Mouse (Mus musculus) limb, embryonic 15.5 days (tissue): ENCODE measurements around the gene Ndst4. TPM values are rescaled to one million over a fixed set of nuclear protein-coding genes. Genes with fewer than 3 reads are reported as not detected.

ENCODE experiments used
- ATAC-seq: fragments of 200-750 bp; cut with Nextera tagmentation; 2 replicates; pipeline ENCODE4 v1.8.0; 2017; ENCODE audit warnings: low read depth, moderate TSS enrichment; ENCODE audit not compliant: insufficient number of reproducible peaks, low FRiP score, low TSS enrichment
- H3K27ac ChIP-seq: fragments of 300-500 bp; sonication (generic); 2 replicates; pipeline ENCODE4 v1.5.1; 2015; ENCODE audit warnings: moderate library complexity, mild to moderate bottlenecking, inconsistent platforms
- H3K27me3 ChIP-seq: fragments of 300-500 bp; sonication (generic); 2 replicates; pipeline ENCODE4 v1.6.1; 2015; ENCODE audit warnings: inconsistent platforms
- H3K36me3 ChIP-seq: fragments of 300-500 bp; sonication (generic); 2 replicates; pipeline ENCODE4 v1.6.1; 2015; ENCODE audit warnings: inconsistent platforms
- H3K4me1 ChIP-seq: fragments of 300-500 bp; sonication (generic); 2 replicates; pipeline ENCODE4 v1.6.1; 2015; ENCODE audit warnings: inconsistent platforms
- H3K4me2 ChIP-seq: fragments of 300-500 bp; sonication (generic); 2 replicates; pipeline ENCODE4 v1.6.1; 2015; ENCODE audit warnings: mild to moderate bottlenecking, inconsistent platforms
- H3K4me3 ChIP-seq: fragments of 300-500 bp; sonication (generic); 2 replicates; pipeline ENCODE4 v1.5.1; 2015; ENCODE audit warnings: mild to moderate bottlenecking, inconsistent platforms
- H3K9ac ChIP-seq: fragments of 300-500 bp; sonication (generic); 2 replicates; pipeline ENCODE4 v1.6.1; 2015; ENCODE audit warnings: inconsistent platforms
- H3K9me3 ChIP-seq: fragments of 300-500 bp; sonication (generic); 2 replicates; pipeline ENCODE4 v1.6.1; 2016; ENCODE audit warnings: inconsistent platforms
- WGBS: fragments of 180-500 bp; shearing (Covaris S2); methylation state at CpG from one replicate; pipeline ENCODE4 v1.1.7; 2015; 5-methylcytosine and 5-hydroxymethylcytosine counted together
- polyA plus RNA-seq: library from polyadenylated mRNA; unstranded; fragments of >200 nt; fragmentation: Nextera tagmentation; extraction: Ambion mirVana; gene quantifications from 2 replicates; pipeline ENCODE4 v1.2.1, GENCODE M21; 2015

Gene Ndst4
- polyA plus RNA-seq, 1 experiment from 2014 or later = 0.37 TPM

GRCm38 (mm10) chr3:125745142-125745496 lies 341.2 kb downstream of the Ndst4 start:
- ATAC-seq = no peak
- no peak overlapping the region for H3K4me2 ChIP-seq

GRCm38 (mm10) chr3:125746367-125746766 lies 342.5 kb downstream of the Ndst4 start:
- ATAC-seq = no peak
- H3K4me3 ChIP-seq = no peak overlapping the region
- H3K27ac ChIP-seq = no peak overlapping the region
- H3K4me2 ChIP-seq = no peak overlapping the region
- H3K4me1 ChIP-seq = no peaks in the 10 kb centered on the region
- no peaks in the 10 kb centered on the region for H3K9me3 ChIP-seq
- H3K27me3 ChIP-seq = no peaks in the 10 kb centered on the region
- H3K9ac ChIP-seq = no peak overlapping the region
- 63% methylated on average over 3 of the region's 3 CpGs for WGBS
- H3K36me3 ChIP-seq = no peaks in the 10 kb centered on the region

More at GRCm38 (mm10) chr3:125745142-125745496, 341.2 kb downstream of the Ndst4 start:
- H3K36me3 ChIP-seq = no peaks in the 10 kb centered on the region
- H3K27ac ChIP-seq = no peak overlapping the region
- no peaks in the 10 kb centered on the region for H3K4me1 ChIP-seq
- no peaks in the 10 kb centered on the region for H3K27me3 ChIP-seq
- H3K9ac ChIP-seq = no peak overlapping the region
- H3K9me3 ChIP-seq = no peaks in the 10 kb centered on the region
- WGBS = 26% methylated on average over 3 of the region's 3 CpGs
- no peak overlapping the region for H3K4me3 ChIP-seq

- 26% methylated on average over 1 of the region's 1 CpGs for WGBS
- ATAC-seq = no peak
- Histone ChIP-seq H3K9me3 (no peaks in the 10 kb centered on the region), H3K4me3 (no peak overlapping the region), H3K36me3 (no peaks in the 10 kb centered on the region), H3K27ac (no peak overlapping the region), H3K9ac (no peak overlapping the region), H3K4me1 (no peaks in the 10 kb centered on the region), H3K27me3 (no peaks in the 10 kb centered on the region), H3K4me2 (no peak overlapping the region)
Observed at GRCm38 (mm10) chr3:125756911-125757310, 353.0 kb downstream of the Ndst4 start.

GRCm38 (mm10) chr3:125760711-125761110 lies 356.8 kb downstream of the Ndst4 start:
- ATAC-seq = no peak
- no peak overlapping the region for H3K27ac ChIP-seq
- H3K27me3 ChIP-seq = no peaks in the 10 kb centered on the region
- H3K9me3 ChIP-seq = no peaks in the 10 kb centered on the region
- no peak overlapping the region for H3K4me2 ChIP-seq
- H3K9ac ChIP-seq = no peak overlapping the region
- H3K4me3 ChIP-seq = no peak overlapping the region
- H3K4me1 ChIP-seq = no peaks in the 10 kb centered on the region
- H3K36me3 ChIP-seq = no peaks in the 10 kb centered on the region
